Mouse (Mus musculus) testis, postnatal 10 days (tissue): ENCODE results near the gene Slc39a9.

Source experiments
- DNase-seq: peaks from one replicate; pipeline ENCODE4 v3.0.0; 2021; ENCODE audit warnings: low spot score

Slc39a9 gene

GRCm38 (mm10) chr12:80719141-80719540 is 75.5 kb downstream of the Slc39a9 start:
- DNase-seq = no peak

GRCm38 (mm10) chr12:80720507-80720906 is 76.8 kb downstream of the Slc39a9 start:
- no peak for DNase-seq

GRCm38 (mm10) chr12:80721458-80721857 is 77.8 kb downstream of the Slc39a9 start:
- DNase-seq = no peak

- peak; percentile 95 for DNase-seq
Observed at GRCm38 (mm10) chr12:80724853-80725559, 81.3 kb downstream of the Slc39a9 start.

- no peak for DNase-seq
Observed at GRCm38 (mm10) chr12:80728207-80728606, 84.5 kb downstream of the Slc39a9 start.

GRCm38 (mm10) chr12:80728814-80729213 is 85.1 kb downstream of the Slc39a9 start:
- no peak for DNase-seq

- no peak for DNase-seq
Observed at GRCm38 (mm10) chr12:80729758-80730530, 86.3 kb downstream of the Slc39a9 start.

GRCm38 (mm10) chr12:80730567-80730966 is 86.9 kb downstream of the Slc39a9 start:
- DNase-seq = peak; percentile 69
